Mouse (Mus musculus): ENCODE results near the gene Vsir. TPM values are rescaled to one million over a fixed set of nuclear protein-coding genes. Genes with fewer than 3 reads are reported as not detected.
A peak's percentile ranks its signal among the peaks of the same experiment; 100 is the strongest.

The Vsir gene
- polyA plus RNA-seq, 1 experiment from 2014 or later, result 2.2 TPM

- Histone ChIP-seq H3K27me3 (ENCODE audit: insufficient read depth, poor library complexity, severe bottlenecking) (no peaks in the 10 kb centered on the region; the same call in 1 of the 2 replicates), H3K9me3 (no peaks in the 10 kb centered on the region), H3K36me3 (no peaks in the 10 kb centered on the region), H3K27ac (peak overlapping the region; percentile 59), H3K4me1 (peaks cover 14% of the 10 kb centered on the region), H3K4me3 (no peak overlapping the region)
- no peak for DNase-seq (ENCODE audit: low spot score)
- 52% methylated on average over 8 of the region's 8 CpGs for WGBS
Measured at GRCm38 (mm10) chr10:60373937-60374578, 27.4 kb downstream of the Vsir start.

- 0 out of 2 replicates have a peak overlapping the region, but pooled peaks have one; percentile 30 for H3K27ac ChIP-seq
- H3K36me3 ChIP-seq, result no peaks in the 10 kb centered on the region
- H3K9me3 ChIP-seq, result no peaks in the 10 kb centered on the region
- H3K4me3 ChIP-seq, result no peak overlapping the region
- 78% methylated on average over 16 of the region's 16 CpGs for WGBS
- DNase-seq (ENCODE audit: low spot score), result no peak
- H3K27me3 ChIP-seq (ENCODE audit: insufficient read depth, poor library complexity, severe bottlenecking), result no peaks in the 10 kb centered on the region; the same call in 1 of the 2 replicates
- peaks cover 34% of the 10 kb centered on the region for H3K4me1 ChIP-seq
Measured at GRCm38 (mm10) chr10:60376704-60377103, 30.1 kb downstream of the Vsir start.

- no peak for DNase-seq (ENCODE audit: low spot score)
- H3K9me3 ChIP-seq, result no peaks in the 10 kb centered on the region
- H3K4me1 ChIP-seq, result peaks cover 20% of the 10 kb centered on the region
- no peaks in the 10 kb centered on the region; the same call in 1 of the 2 replicates for H3K27me3 ChIP-seq (ENCODE audit: insufficient read depth, poor library complexity, severe bottlenecking)
- H3K4me3 ChIP-seq, result no peak overlapping the region
- peak overlapping the region; percentile 30; the same call in 1 of the 2 replicates for H3K27ac ChIP-seq
- H3K36me3 ChIP-seq, result no peaks in the 10 kb centered on the region
- WGBS, result 77% methylated on average over 9 of the region's 9 CpGs
Measured at GRCm38 (mm10) chr10:60379419-60379957, 32.8 kb downstream of the Vsir start.

GRCm38 (mm10) chr10:60380229-60380628 is 33.6 kb downstream of the Vsir start:
- no peaks in the 10 kb centered on the region; the same call in 1 of the 2 replicates for H3K27me3 ChIP-seq (ENCODE audit: insufficient read depth, poor library complexity, severe bottlenecking)
- no peaks in the 10 kb centered on the region for H3K36me3 ChIP-seq
- H3K4me1 ChIP-seq, result peaks cover 20% of the 10 kb centered on the region
- 63% methylated on average over 3 of the region's 3 CpGs for WGBS
- no peaks in the 10 kb centered on the region for H3K9me3 ChIP-seq
- DNase-seq (ENCODE audit: low spot score), result no peak
- H3K27ac ChIP-seq, result 0 out of 2 replicates have a peak overlapping the region, but pooled peaks have one; percentile 30
- H3K4me3 ChIP-seq, result no peak overlapping the region

- Histone ChIP-seq H3K4me1 (peaks cover 20% of the 10 kb centered on the region), H3K9me3 (no peaks in the 10 kb centered on the region), H3K27me3 (ENCODE audit: insufficient read depth, poor library complexity, severe bottlenecking) (no peaks in the 10 kb centered on the region; the same call in 1 of the 2 replicates), H3K4me3 (no peak overlapping the region), H3K27ac (no peak overlapping the region), H3K36me3 (no peaks in the 10 kb centered on the region)
- WGBS, result 71% methylated on average over 10 of the region's 10 CpGs
- DNase-seq (ENCODE audit: low spot score), result no peak
Measured at GRCm38 (mm10) chr10:60381142-60381925, 34.7 kb downstream of the Vsir start.

GRCm38 (mm10) chr10:60388332-60388731 is 41.7 kb downstream of the Vsir start:
- H3K9me3 ChIP-seq, result no peaks in the 10 kb centered on the region
- H3K27me3 ChIP-seq (ENCODE audit: insufficient read depth, poor library complexity, severe bottlenecking), result no peaks in the 10 kb centered on the region
- WGBS, result 67% methylated on average over 2 of the region's 2 CpGs
- H3K4me1 ChIP-seq, result peaks cover 23% of the 10 kb centered on the region
- no peak overlapping the region for H3K4me3 ChIP-seq
- no peak overlapping the region for H3K27ac ChIP-seq
- no peak for DNase-seq (ENCODE audit: low spot score)
- no peaks in the 10 kb centered on the region for H3K36me3 ChIP-seq

GRCm38 (mm10) chr10:60389447-60389865 is 42.8 kb downstream of the Vsir start:
- DNase-seq (ENCODE audit: low spot score), result no peak
- H3K9me3 ChIP-seq, result no peaks in the 10 kb centered on the region
- peak overlapping the region; percentile 13; the same call in 1 of the 2 replicates for H3K4me3 ChIP-seq
- no peaks in the 10 kb centered on the region for H3K36me3 ChIP-seq
- H3K4me1 ChIP-seq, result peaks cover 23% of the 10 kb centered on the region
- 18% methylated on average over 9 of the region's 9 CpGs for WGBS
- peak overlapping the region; percentile 62; the same call in 1 of the 2 replicates for H3K27ac ChIP-seq
- H3K27me3 ChIP-seq (ENCODE audit: insufficient read depth, poor library complexity, severe bottlenecking), result no peaks in the 10 kb centered on the region

GRCm38 (mm10) chr10:60390177-60390903 is 43.7 kb downstream of the Vsir start:
- WGBS, result 44% methylated on average over 6 of the region's 6 CpGs
- Histone ChIP-seq H3K4me1 (peaks cover 25% of the 10 kb centered on the region), H3K4me3 (no peak overlapping the region), H3K9me3 (no peaks in the 10 kb centered on the region), H3K27ac (peak overlapping the region; percentile 62; the same call in 1 of the 2 replicates), H3K27me3 (ENCODE audit: insufficient read depth, poor library complexity, severe bottlenecking) (no peaks in the 10 kb centered on the region), H3K36me3 (no peaks in the 10 kb centered on the region)
- DNase-seq (ENCODE audit: low spot score), result no peak

GRCm38 (mm10) chr10:60390904-60391420 is 44.3 kb downstream of the Vsir start:
- WGBS, result 54% methylated on average over 5 of the region's 5 CpGs
- H3K4me1 ChIP-seq, result peaks cover 29% of the 10 kb centered on the region
- no peaks in the 10 kb centered on the region for H3K27me3 ChIP-seq (ENCODE audit: insufficient read depth, poor library complexity, severe bottlenecking)
- no peaks in the 10 kb centered on the region for H3K36me3 ChIP-seq
- peak overlapping the region; percentile 62; the same call in 1 of the 2 replicates for H3K27ac ChIP-seq
- no peaks in the 10 kb centered on the region for H3K9me3 ChIP-seq
- no peak overlapping the region for H3K4me3 ChIP-seq
- DNase-seq (ENCODE audit: low spot score), result no peak

GRCm38 (mm10) chr10:60391661-60392060 is 45.0 kb downstream of the Vsir start:
- Histone ChIP-seq H3K27me3 (ENCODE audit: insufficient read depth, poor library complexity, severe bottlenecking) (no peaks in the 10 kb centered on the region), H3K9me3 (no peaks in the 10 kb centered on the region), H3K36me3 (no peaks in the 10 kb centered on the region), H3K4me3 (no peak overlapping the region), H3K4me1 (peaks cover 29% of the 10 kb centered on the region), H3K27ac (no peak overlapping the region)
- DNase-seq (ENCODE audit: low spot score), result no peak
- 92% methylated on average over 9 of the region's 9 CpGs for WGBS

- WGBS, result 73% methylated on average over 7 of the region's 7 CpGs
Measured at GRCm38 (mm10) chr10:60394936-60395335, 48.3 kb downstream of the Vsir start.

GRCm38 (mm10) chr10:60395605-60396004 is 49.0 kb downstream of the Vsir start:
- no peak overlapping the region for H3K27ac ChIP-seq
- peaks cover 20% of the 10 kb centered on the region for H3K4me1 ChIP-seq
- no peaks in the 10 kb centered on the region for H3K27me3 ChIP-seq (ENCODE audit: insufficient read depth, poor library complexity, severe bottlenecking)
- no peaks in the 10 kb centered on the region for H3K9me3 ChIP-seq
- WGBS, result 68% methylated on average over 5 of the region's 5 CpGs
- no peak overlapping the region for H3K4me3 ChIP-seq
- DNase-seq (ENCODE audit: low spot score), result no peak
- no peaks in the 10 kb centered on the region for H3K36me3 ChIP-seq

More at GRCm38 (mm10) chr10:60394936-60395335, 48.3 kb downstream of the Vsir start:
- no peak for DNase-seq (ENCODE audit: low spot score)
- H3K36me3 ChIP-seq, result no peaks in the 10 kb centered on the region
- no peak overlapping the region for H3K27ac ChIP-seq
- H3K4me1 ChIP-seq, result peaks cover 27% of the 10 kb centered on the region
- no peaks in the 10 kb centered on the region for H3K27me3 ChIP-seq (ENCODE audit: insufficient read depth, poor library complexity, severe bottlenecking)
- no peaks in the 10 kb centered on the region for H3K9me3 ChIP-seq
- H3K4me3 ChIP-seq, result no peak overlapping the region

Data from heart, embryonic 10.5 days (tissue).